Mouse (Mus musculus) kidney, postnatal 10 days (tissue): ENCODE results near the gene Gmppb.
A peak's percentile ranks its signal among the peaks of the same experiment; 100 is the strongest.

Source experiments
- DNase-seq: peaks from one replicate; pipeline ENCODE4 v3.0.0; 2021; ENCODE audit warnings: mixed read lengths

The Gmppb gene

GRCm38 (mm10) chr9:108082549-108082948 lies 33.5 kb downstream of the Gmppb start:
- no peak for DNase-seq

DNA sequence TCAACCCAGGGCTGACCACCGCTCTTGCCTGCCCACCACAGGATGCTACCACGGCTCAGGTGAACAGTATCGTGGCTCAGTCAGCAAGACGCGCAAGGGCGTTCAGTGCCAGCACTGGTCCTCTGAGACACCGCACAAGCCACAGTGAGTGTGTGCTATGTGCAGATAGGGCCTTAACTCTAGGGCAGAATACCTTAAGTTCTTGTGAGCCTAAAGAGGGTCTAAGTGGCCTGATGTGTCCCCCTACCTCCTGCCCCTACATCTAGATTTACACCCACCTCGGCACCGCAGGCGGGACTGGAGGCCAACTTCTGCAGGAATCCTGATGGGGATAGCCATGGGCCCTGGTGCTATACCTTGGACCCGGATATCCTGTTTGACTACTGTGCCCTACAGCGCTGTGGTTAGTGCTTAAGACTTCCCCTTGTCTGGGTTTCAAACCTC lies 34.0 kb downstream of the Gmppb start, which contains the start of gene Rnf123:
Rnf123 (minus strand) TSS at position 359 of the 444 bp plus-strand sequence.
- DNase-seq, result no peak

GRCm38 (mm10) chr9:108083561-108083960 lies 34.5 kb downstream of the Gmppb start:
- no peak for DNase-seq

DNA sequence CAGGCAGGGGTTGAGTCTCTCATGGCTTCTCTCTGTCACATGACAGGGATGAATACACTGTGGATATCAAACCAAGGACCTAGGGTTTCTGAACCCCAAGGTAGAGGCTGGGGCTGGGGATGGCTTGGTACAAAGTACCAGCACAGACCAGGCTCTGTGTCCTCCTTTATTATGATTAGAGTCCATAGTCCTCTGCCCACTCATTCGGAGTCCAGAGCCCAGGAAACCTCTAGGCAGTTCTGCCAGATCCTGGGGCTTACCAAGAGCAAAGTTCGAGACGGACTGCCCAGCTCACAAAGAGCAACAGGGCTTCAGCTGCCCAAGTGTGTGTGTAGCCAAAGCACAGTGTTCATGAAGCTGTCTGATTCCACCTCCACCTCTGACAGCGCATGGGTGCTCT lies 36.2 kb downstream of the Gmppb start:
- DNase-seq, result no peak

- DNase-seq, result peak; percentile 47
Observed at GRCm38 (mm10) chr9:108090611-108091120, 41.6 kb downstream of the Gmppb start.

GRCm38 (mm10) chr9:108093586-108093985 lies 44.5 kb downstream of the Gmppb start:
- DNase-seq, result no peak

GRCm38 (mm10) chr9:108094184-108094941 lies 45.3 kb downstream of the Gmppb start, which contains the start of gene Apeh:
TSS of gene Apeh (minus strand) at chr9:108094606.
- DNase-seq, result peak; percentile 99

GRCm38 (mm10) chr9:108094998-108095411 lies 46.0 kb downstream of the Gmppb start:
- DNase-seq, result no peak

- DNase-seq, result peak; percentile 80
Observed at GRCm38 (mm10) chr9:108095518-108095917, 46.5 kb downstream of the Gmppb start.

GRCm38 (mm10) chr9:108095949-108096712 lies 47.1 kb downstream of the Gmppb start:
- no peak for DNase-seq

GRCm38 (mm10) chr9:108099619-108100018 lies 50.6 kb downstream of the Gmppb start:
- no peak for DNase-seq
